Mouse (Mus musculus) limb, embryonic 13.5 days (tissue): ENCODE measurements around the gene Dennd4a. TPM values are rescaled to one million over a fixed set of nuclear protein-coding genes. Genes with fewer than 3 reads are reported as not detected.

Source experiments
- ATAC-seq: fragments of 200-750 bp; cut with Nextera tagmentation; 2 replicates; pipeline ENCODE4 v1.8.0; 2017; ENCODE audit warnings: low read depth, moderate number of reproducible peaks, moderate TSS enrichment; ENCODE audit not compliant: low FRiP score
- H3K27ac ChIP-seq: fragments of 300-500 bp; sonication (generic); 2 replicates; pipeline ENCODE4 v1.5.1; 2015; ENCODE audit warnings: inconsistent platforms, mild to moderate bottlenecking, moderate library complexity
- H3K27me3 ChIP-seq: fragments of 300-500 bp; sonication (generic); 2 replicates; pipeline ENCODE4 v1.6.1; 2015; ENCODE audit warnings: mild to moderate bottlenecking, inconsistent platforms
- H3K36me3 ChIP-seq: fragments of 300-500 bp; sonication (generic); 2 replicates; pipeline ENCODE4 v1.6.1; 2015; ENCODE audit warnings: inconsistent platforms, mild to moderate bottlenecking, moderate library complexity
- H3K4me1 ChIP-seq: fragments of 300-500 bp; sonication (generic); 2 replicates; pipeline ENCODE4 v1.6.1; 2015; ENCODE audit warnings: inconsistent platforms
- H3K4me2 ChIP-seq: fragments of 300-500 bp; sonication (generic); replicated peaks from 2 replicates; pipeline ENCODE4 v1.6.1; 2015; ENCODE audit warnings: inconsistent platforms, mild to moderate bottlenecking, moderate library complexity
- H3K4me3 ChIP-seq: fragments of 300-500 bp; sonication (generic); 2 replicates; pipeline ENCODE4 v1.5.1; 2015; ENCODE audit warnings: moderate library complexity, mild to moderate bottlenecking, inconsistent platforms
- H3K9ac ChIP-seq: fragments of 300-500 bp; sonication (generic); 2 replicates; pipeline ENCODE4 v1.6.1; 2015; ENCODE audit warnings: mild to moderate bottlenecking, inconsistent platforms
- H3K9me3 ChIP-seq: fragments of 300-500 bp; sonication (generic); 2 replicates; pipeline ENCODE4 v1.6.1; 2016; ENCODE audit warnings: inconsistent platforms
- WGBS: fragments of 180-500 bp; shearing (Covaris S2); methylation state at CpG from one replicate; pipeline ENCODE4 v1.1.7; 2015; 5-methylcytosine and 5-hydroxymethylcytosine counted together
- polyA plus RNA-seq: library from polyadenylated mRNA; unstranded; fragments of >200 nt; fragmentation: Nextera tagmentation; extraction: Ambion mirVana; gene quantifications from 2 replicates; pipeline ENCODE4 v1.2.1, GENCODE M21; 2015

Dennd4a gene
- polyA plus RNA-seq, 1 experiment from 2014 or later, result 9.8 TPM

GRCm38 (mm10) chr9:64937491-64937890 is 126.4 kb downstream of the Dennd4a start:
- no peak for ATAC-seq
- Histone ChIP-seq H3K27ac (no peak overlapping the region), H3K36me3 (no peaks in the 10 kb centered on the region), H3K4me3 (no peak overlapping the region), H3K4me2 (no peak overlapping the region), H3K27me3 (peaks cover 5% of the 10 kb centered on the region), H3K4me1 (peaks cover 28% of the 10 kb centered on the region), H3K9ac (no peak overlapping the region), H3K9me3 (no peaks in the 10 kb centered on the region)
- WGBS, result 65% methylated on average over 5 of the region's 5 CpGs

DNA sequence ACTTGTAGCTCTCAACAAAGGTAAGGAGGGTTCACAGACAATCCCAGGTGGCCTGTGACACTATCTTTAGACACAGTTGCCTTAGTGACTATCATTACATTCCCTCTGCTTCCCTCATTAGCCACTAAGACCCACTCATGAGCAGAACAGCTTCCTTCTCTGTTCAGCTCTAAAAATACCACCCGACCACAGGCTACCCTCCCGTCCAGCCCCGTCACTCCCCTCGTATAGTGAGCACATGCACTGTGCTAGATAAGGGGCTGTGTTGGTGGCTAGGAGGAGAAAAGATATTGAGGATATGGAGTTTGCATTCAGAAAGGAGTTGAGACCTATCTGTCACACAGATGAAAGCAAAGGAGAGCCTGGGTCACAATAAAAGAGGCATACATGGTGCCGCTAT is 127.4 kb downstream of the Dennd4a start:
- ATAC-seq, result no peak
- Histone ChIP-seq H3K27ac (no peak overlapping the region), H3K9me3 (no peaks in the 10 kb centered on the region), H3K36me3 (no peaks in the 10 kb centered on the region), H3K9ac (no peak overlapping the region), H3K4me2 (no peak overlapping the region), H3K4me3 (no peak overlapping the region), H3K27me3 (peaks cover 13% of the 10 kb centered on the region), H3K4me1 (peaks cover 27% of the 10 kb centered on the region)
- WGBS, result 75% methylated on average over 5 of the region's 5 CpGs

DNA sequence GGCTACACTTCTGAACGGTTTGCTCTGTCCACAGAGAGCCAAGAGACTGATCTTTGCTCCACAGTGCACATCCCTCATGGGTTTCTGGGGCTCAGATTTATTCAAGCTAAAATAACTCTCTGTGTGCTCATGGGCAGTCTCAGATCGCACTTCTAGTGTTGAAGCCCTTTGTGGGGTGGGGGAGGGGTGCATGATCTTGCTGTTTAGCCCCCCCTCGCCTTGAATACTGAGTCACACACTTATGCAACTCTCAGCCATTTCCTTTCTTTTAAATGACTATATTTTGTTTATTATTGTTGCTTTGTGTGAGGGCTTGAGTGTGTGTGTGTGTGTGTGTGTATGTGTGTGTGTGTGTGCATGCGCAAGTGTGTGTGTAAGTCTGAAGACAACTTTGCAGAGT is 128.1 kb downstream of the Dennd4a start:
- peaks cover 19% of the 10 kb centered on the region for H3K27me3 ChIP-seq
- H3K4me3 ChIP-seq, result no peak overlapping the region
- 65% methylated on average over 4 of the region's 4 CpGs for WGBS
- H3K4me2 ChIP-seq, result no peak overlapping the region
- H3K9ac ChIP-seq, result no peak overlapping the region
- no peak for ATAC-seq
- no peaks in the 10 kb centered on the region for H3K36me3 ChIP-seq
- peaks cover 26% of the 10 kb centered on the region for H3K4me1 ChIP-seq
- no peaks in the 10 kb centered on the region for H3K9me3 ChIP-seq
- no peak overlapping the region for H3K27ac ChIP-seq

DNA sequence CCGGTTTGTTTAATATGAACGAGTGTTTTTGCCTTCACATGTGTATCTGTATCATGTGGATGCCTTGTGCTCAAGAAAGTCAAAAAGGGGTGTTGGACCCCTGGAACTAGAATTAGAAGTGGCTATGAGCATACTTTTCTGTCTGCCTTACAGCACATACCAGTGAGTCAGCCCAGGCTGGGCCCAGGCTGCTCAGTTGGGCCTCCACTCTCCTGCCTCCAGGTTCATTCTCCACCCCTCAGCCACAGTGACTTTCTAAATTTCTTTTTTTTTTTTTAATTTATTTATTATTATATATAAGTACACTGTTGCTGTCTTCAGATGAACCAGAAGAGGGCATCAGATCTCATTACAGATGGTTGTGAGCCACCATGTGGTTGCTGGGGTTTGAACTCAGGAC is 128.7 kb downstream of the Dennd4a start:
- no peaks in the 10 kb centered on the region for H3K36me3 ChIP-seq
- no peak overlapping the region for H3K4me2 ChIP-seq
- H3K4me1 ChIP-seq, result peaks cover 27% of the 10 kb centered on the region
- H3K27me3 ChIP-seq, result peaks cover 24% of the 10 kb centered on the region
- WGBS, result 88% methylated on average over 2 of the region's 2 CpGs
- H3K9ac ChIP-seq, result no peak overlapping the region
- no peak overlapping the region for H3K4me3 ChIP-seq
- ATAC-seq, result no peak
- no peak overlapping the region for H3K27ac ChIP-seq
- H3K9me3 ChIP-seq, result no peaks in the 10 kb centered on the region

DNA sequence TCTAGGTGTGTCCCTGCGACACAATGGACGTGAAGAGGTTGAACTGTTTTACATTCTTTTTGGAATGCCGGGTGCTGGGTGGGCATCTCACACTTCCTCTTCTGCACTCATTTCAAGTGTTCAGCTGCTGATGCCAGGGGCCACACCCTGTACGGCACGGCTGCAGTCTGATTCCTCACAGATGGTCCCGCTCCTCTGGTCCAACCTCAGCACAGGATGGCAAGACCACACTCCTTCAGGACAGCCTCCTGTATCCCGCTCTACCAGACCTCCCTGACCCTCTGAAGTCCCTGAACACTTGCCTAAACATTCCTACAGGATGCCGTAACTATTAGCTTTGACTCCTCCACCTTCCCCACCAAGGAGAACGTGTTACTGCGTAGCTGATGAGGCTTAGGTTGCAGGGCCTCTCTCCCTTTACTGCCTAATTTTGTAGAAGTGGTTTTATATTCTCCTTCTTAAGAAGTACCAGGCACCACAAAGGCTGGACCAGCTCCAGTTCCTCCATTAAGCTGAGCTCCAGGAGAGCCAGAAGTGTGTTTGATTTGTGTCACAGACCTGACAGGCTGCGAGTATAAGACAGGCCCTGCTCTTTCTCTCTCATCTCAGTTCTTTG is 129.7 kb downstream of the Dennd4a start:
- Histone ChIP-seq H3K27me3 (peaks cover 29% of the 10 kb centered on the region), H3K36me3 (no peaks in the 10 kb centered on the region), H3K27ac (peak overlapping the region; percentile 2; the same call in 1 of the 2 replicates), H3K4me3 (no peak overlapping the region), H3K9me3 (no peaks in the 10 kb centered on the region), H3K9ac (no peak overlapping the region), H3K4me1 (peaks cover 27% of the 10 kb centered on the region), H3K4me2 (no peak overlapping the region)
- 46% methylated on average over 11 of the region's 11 CpGs for WGBS
- ATAC-seq, result peak; percentile 67

DNA sequence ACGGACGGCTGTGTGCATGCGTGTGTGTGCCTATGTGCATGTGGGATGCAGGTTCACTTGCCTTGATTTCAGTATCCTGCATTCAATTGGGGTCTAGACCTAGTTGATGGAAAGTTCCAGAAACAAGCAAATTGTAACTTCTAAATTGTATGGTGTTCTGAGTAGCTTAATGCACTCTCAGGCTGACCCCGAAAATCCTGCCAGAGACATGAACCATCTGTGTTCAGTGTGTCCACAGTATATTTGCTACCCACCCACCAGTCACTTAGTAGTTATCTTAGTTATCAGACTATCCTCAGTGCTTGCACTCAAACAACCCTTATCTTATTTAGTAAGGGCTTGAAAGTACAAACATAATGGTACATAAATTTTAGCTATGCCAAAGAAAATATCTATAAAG is 130.5 kb downstream of the Dennd4a start:
- H3K27ac ChIP-seq, result no peak overlapping the region
- H3K4me2 ChIP-seq, result no peak overlapping the region
- no peak overlapping the region for H3K9ac ChIP-seq
- H3K27me3 ChIP-seq, result peaks cover 35% of the 10 kb centered on the region
- 79% methylated on average over 4 of the region's 4 CpGs for WGBS
- H3K9me3 ChIP-seq, result no peaks in the 10 kb centered on the region
- H3K36me3 ChIP-seq, result no peaks in the 10 kb centered on the region
- H3K4me1 ChIP-seq, result peaks cover 27% of the 10 kb centered on the region
- H3K4me3 ChIP-seq, result no peak overlapping the region
- no peak for ATAC-seq

DNA sequence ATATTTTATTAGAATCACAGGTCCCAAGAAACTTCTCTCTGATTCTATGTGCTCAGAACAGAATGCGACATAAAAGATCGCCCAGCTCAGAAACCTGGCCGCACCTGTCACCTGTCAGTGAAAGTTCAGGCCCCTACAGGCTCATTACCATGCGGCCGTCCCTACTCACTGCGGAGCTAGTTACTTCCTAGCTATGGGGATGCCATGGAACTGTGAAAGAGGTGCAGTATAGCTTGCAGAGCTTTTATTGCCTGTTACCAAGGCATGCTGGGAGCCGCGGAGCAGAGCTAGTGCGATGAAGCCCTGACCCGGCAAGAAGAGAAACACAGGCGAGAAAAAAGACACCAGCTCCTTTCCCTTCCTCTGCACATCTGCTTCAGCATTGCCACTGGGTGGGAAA is 132.9 kb downstream of the Dennd4a start:
- ATAC-seq, result no peak
- H3K9ac ChIP-seq, result no peak overlapping the region

GRCm38 (mm10) chr9:64947483-64948095 is 136.4 kb downstream of the Dennd4a start:
- H3K9ac ChIP-seq, result no peak overlapping the region
- H3K27ac ChIP-seq, result no peak overlapping the region
- 90% methylated on average over 9 of the region's 9 CpGs for WGBS
- no peak overlapping the region for H3K4me3 ChIP-seq
- peaks cover 77% of the 10 kb centered on the region for H3K27me3 ChIP-seq
- H3K4me1 ChIP-seq, result peaks cover 10% of the 10 kb centered on the region
- H3K4me2 ChIP-seq, result no peak overlapping the region
- ATAC-seq, result no peak
- H3K36me3 ChIP-seq, result no peaks in the 10 kb centered on the region
- H3K9me3 ChIP-seq, result no peaks in the 10 kb centered on the region

More for the DNA sequence above, 132.9 kb downstream of the Dennd4a start:
- Histone ChIP-seq H3K27me3 (peaks cover 53% of the 10 kb centered on the region), H3K36me3 (no peaks in the 10 kb centered on the region), H3K4me1 (peaks cover 24% of the 10 kb centered on the region), H3K4me3 (peak overlapping the region; percentile 18; the same call in 1 of the 2 replicates), H3K9me3 (no peaks in the 10 kb centered on the region), H3K27ac (no peak overlapping the region), H3K4me2 (peak overlapping the region; percentile 50)
- 6% methylated on average over 11 of the region's 11 CpGs for WGBS

DNA sequence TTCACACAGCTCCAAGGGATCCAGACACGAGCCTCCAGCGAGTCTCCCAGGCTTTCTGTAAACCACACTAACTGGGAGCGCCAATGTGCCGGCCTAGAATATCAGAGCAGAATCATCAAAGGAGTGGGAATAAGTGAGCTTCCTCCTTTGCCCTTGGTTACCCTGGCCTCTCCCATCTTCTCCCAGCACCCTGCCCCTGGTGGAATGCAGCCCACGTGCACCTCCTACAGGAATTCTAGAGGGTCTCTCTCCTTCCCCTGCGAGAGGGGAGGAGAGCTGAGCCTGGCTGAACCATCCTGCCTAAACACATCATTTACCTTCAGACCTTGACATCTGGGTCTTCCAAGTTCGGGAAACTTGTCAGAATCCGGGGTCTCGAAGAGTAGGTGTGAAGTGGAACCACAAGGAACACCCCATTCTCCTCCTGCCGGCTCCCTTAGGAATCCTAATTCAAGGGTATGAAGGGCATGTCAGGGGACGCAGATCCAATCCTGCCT is 140.1 kb downstream of the Dennd4a start, which contains the start of gene Slc24a1:
Gene Slc24a1 (minus strand): TSS at position 447 of the 497 bp plus-strand sequence.
- H3K36me3 ChIP-seq, result no peaks in the 10 kb centered on the region
- no peak for ATAC-seq
- no peak within 1 kb of the TSS for H3K4me3 ChIP-seq
- no peak within 1 kb of the TSS for H3K4me2 ChIP-seq
- WGBS, result 30% methylated on average over 11 of the region's 11 CpGs
- H3K27me3 ChIP-seq, result peaks cover 70% of the 10 kb centered on the region
- H3K9me3 ChIP-seq, result no peaks in the 10 kb centered on the region
- no peak within 1 kb of the TSS for H3K9ac ChIP-seq
- H3K4me1 ChIP-seq, result no peaks in the 10 kb centered on the region; the same call in 1 of the 2 replicates
- no peak within 1 kb of the TSS for H3K27ac ChIP-seq

DNA sequence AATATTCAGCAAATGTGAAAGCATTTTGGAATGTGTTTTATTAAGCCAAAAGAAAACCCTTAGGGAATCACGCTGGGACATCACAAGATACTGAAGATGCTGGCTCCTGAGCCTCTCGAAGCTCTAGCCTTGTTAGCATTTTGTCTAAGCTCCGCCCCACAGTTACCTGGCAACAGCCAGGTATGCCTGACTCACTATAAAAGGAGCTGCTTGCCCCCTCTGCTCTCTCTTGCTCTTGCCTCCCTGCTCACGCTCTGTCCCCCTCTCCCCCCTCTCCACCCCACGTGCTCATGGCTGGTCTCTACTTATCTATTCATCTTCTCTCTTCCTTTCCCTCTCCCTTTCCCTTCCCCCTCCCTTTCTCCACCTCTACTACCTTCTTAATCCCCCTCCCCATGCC is 140.9 kb downstream of the Dennd4a start:
- no peaks in the 10 kb centered on the region for H3K36me3 ChIP-seq
- peaks cover 65% of the 10 kb centered on the region for H3K27me3 ChIP-seq

DNA sequence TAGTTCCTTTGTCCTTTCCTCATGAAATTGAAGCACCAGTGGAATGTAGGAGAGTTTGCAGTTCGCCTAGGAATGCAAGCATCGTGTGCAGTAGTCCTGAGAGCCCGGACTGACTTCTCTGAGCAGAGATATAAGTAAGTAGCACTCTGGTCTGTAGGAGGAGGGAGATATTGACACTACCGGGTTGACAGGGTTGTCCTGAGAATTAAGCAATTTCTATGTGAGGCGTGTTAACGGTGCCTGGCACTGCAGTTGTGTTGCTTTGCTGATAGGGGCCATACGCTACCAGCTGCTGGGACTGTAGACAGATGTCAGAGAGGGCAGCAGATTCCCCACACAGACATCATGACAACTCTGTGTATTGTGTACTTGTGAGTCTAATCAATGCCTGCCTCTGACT is 142.1 kb downstream of the Dennd4a start:
- no peaks in the 10 kb centered on the region for H3K36me3 ChIP-seq
- H3K4me2 ChIP-seq, result no peak overlapping the region
- peaks cover 55% of the 10 kb centered on the region for H3K27me3 ChIP-seq
- H3K9me3 ChIP-seq, result no peaks in the 10 kb centered on the region
- no peaks in the 10 kb centered on the region; the same call in 1 of the 2 replicates for H3K4me1 ChIP-seq
- no peak overlapping the region for H3K27ac ChIP-seq
- H3K9ac ChIP-seq, result no peak overlapping the region
- WGBS, result 69% methylated on average over 7 of the region's 7 CpGs
- no peak for ATAC-seq
- H3K4me3 ChIP-seq, result no peak overlapping the region

More for the DNA sequence above, 140.9 kb downstream of the Dennd4a start:
- 19% methylated on average over 5 of the region's 5 CpGs for WGBS
- Histone ChIP-seq H3K9me3 (no peaks in the 10 kb centered on the region), H3K9ac (no peak overlapping the region), H3K4me2 (no peak overlapping the region), H3K4me1 (no peaks in the 10 kb centered on the region; the same call in 1 of the 2 replicates), H3K4me3 (no peak overlapping the region), H3K27ac (no peak overlapping the region)
- no peak for ATAC-seq

DNA sequence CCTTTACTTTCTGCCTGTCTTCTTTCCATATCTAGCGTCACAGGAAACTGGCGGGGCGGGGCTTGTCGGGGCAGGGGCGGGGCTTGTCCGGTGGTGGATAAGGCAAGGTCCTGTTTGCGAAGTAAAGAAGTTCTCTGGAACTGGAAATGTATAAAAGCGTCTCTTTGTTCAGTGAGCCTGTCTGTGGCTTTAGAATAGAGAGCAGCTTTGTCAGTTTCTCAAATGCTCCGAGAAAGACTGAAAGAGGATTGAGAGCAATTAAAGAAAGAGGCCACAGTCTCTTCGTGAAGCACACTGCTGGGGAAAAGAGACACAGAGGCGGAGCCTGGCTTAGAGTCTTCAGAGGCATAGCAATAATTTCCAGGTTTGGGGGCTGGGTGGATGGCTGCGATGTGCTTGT is 145.2 kb downstream of the Dennd4a start:
- no peaks in the 10 kb centered on the region for H3K36me3 ChIP-seq
- no peak overlapping the region for H3K4me2 ChIP-seq
- H3K9me3 ChIP-seq, result no peaks in the 10 kb centered on the region
- H3K9ac ChIP-seq, result no peak overlapping the region
- ATAC-seq, result no peak
- no peak overlapping the region for H3K4me3 ChIP-seq
- H3K27me3 ChIP-seq, result peaks cover 32% of the 10 kb centered on the region
- 35% methylated on average over 12 of the region's 12 CpGs for WGBS
- no peak overlapping the region for H3K27ac ChIP-seq
- H3K4me1 ChIP-seq, result peaks cover 1% of the 10 kb centered on the region
